Mouse (Mus musculus): ENCODE data around the gene Clybl.

DNA sequence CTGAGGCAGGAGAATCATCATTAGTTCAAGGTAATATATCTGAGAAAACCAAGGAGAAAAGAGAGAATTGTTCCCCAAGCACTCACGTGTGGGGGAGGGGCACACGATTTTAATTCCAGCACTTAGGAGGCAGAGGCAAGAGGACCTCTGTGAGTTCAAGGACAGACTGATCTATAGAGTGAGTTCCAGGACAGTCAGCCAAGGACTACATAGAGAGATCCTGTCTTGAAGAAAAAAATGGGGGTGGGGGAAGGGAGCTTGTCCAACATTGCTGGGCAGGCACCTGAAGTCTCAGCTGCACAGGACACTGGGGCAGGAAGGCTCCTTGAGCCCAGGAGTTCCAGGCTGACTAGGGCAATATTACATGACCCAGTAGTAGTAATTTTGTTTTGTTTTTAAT, 233.3 kb downstream of the Clybl start:
- no peak for TF ChIP-seq CTCF (IDR thresholded peaks at IDR 0.05; ENCODE audit: low read depth, low read length)
- no peak for TF ChIP-seq POLR2A (IDR thresholded peaks at IDR 0.05; ENCODE audit: extremely low read depth, insufficient read depth, low read length)
